ENCODE assay signal across 8 mouse cellular contexts in the genomic region with DNA sequence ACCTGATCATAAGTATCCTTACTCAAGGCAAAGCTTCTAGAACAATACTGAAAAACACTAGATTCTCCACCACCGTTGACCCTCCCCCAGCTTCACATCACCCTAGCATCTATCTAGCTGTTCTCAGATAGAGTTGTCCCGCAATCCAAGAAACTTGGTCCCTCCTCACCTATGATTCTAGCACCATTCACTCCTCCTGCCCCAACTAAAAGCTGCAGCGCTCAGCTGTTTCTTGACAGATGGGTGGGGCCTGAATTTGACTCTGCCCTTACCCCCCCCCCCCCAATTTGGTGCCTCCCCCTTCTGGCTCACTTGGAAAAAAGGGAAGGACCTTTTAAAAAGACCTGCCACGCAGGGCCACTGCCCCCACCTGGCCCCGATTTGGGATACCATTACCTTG. TPM values are rescaled to one million over a fixed set of nuclear protein-coding genes. Genes with fewer than 3 reads are reported as not detected.
DNase-seq lines count a peak whose midpoint lies in the region; ATAC-seq and TF ChIP-seq lines count a peak whose summit lies in the region.

No protein-coding gene starts in this region.

- WGBS in forebrain, embryonic 15.5 days: 65% methylated on average over 5 of the region's 5 CpGs
- WGBS in liver, embryonic 13.5 days (ENCODE audit: insufficient replicate concordance): 32% methylated on average over 5 of the region's 5 CpGs

- peaks cover 9 to 24% of the 10 kb centered on the region in 2 experiments for H3K4me1 ChIP-seq in CH12.LX (ENCODE audit: control insufficient read depth in 1 of 2, insufficient read depth in 2 of 2)
- peaks cover 27% of the 10 kb centered on the region for H3K4me1 ChIP-seq in forebrain, embryonic 15.5 days
- H3K4me1 ChIP-seq in liver, embryonic 13.5 days (replicated peaks): peaks cover 72% of the 10 kb centered on the region

- no peak for TF ChIP-seq RAD21 in CH12.LX (IDR thresholded peaks at IDR 0.05; ENCODE audit: low read depth, low read length)

- H3K27me3 ChIP-seq in CH12.LX (replicated peaks): no peaks in the 10 kb centered on the region
- no peaks in the 10 kb centered on the region for H3K27me3 ChIP-seq in forebrain, embryonic 15.5 days
- H3K27me3 ChIP-seq in liver, embryonic 13.5 days: no peaks in the 10 kb centered on the region

- peak overlapping the region; percentile 72 for H3K4me2 ChIP-seq in CH12.LX (ENCODE audit: insufficient read depth, low read depth, poor library complexity, severe bottlenecking)
- peak overlapping the region; percentile 86 for H3K4me2 ChIP-seq in forebrain, embryonic 15.5 days (replicated peaks)
- peak overlapping the region; percentile 90 for H3K4me2 ChIP-seq in liver, embryonic 13.5 days

- H3K9me3 ChIP-seq in CH12.LX (replicated peaks; ENCODE audit: low read length): no peaks in the 10 kb centered on the region
- no peaks in the 10 kb centered on the region for H3K9me3 ChIP-seq in forebrain, embryonic 15.5 days
- no peaks in the 10 kb centered on the region for H3K9me3 ChIP-seq in liver, embryonic 13.5 days (replicated peaks)

- peaks cover 22% of the 10 kb centered on the region for H3K79me2 ChIP-seq in CH12.LX (replicated peaks; ENCODE audit: control insufficient read depth, extremely low read depth, insufficient read depth, poor library complexity, severe bottlenecking)

- DNase-seq in adrenal gland, adult 2 months: peak; percentile 20
- DNase-seq in adrenal gland, postnatal 10 days: no peak
- DNase-seq in CH12.LX (ENCODE audit: extremely low read depth): no peak
- DNase-seq in liver, embryonic 13.5 days: no peak
- DNase-seq in right cerebral cortex, adult 2 months (ENCODE audit: low spot score in 2 of 2): no peak
- no peak for DNase-seq in adrenal gland, adult 8-10 months
- no peak for DNase-seq in adrenal gland, postnatal 36 days

- ATAC-seq in forebrain, embryonic 15.5 days (replicated peaks): peak; percentile 14
- ATAC-seq in liver, embryonic 13.5 days (ENCODE audit: low read depth): no peak

- in situ Hi-C loops in CH12.LX (cut with MboI; ENCODE audit: low pct_ligation_motif_present, low pct_unique_long_range_greater_than_20kb, low sequenced_read_pairs): no loop called here

- dilution Hi-C loops in CH12.LX (cut with MboI; ENCODE audit: extremely low pct_ligation_motif_present, extremely low pct_unique_long_range_greater_than_20kb, low sequenced_read_pairs): no loop called here

- peak overlapping the region; percentile 42 for H3K9ac ChIP-seq in CH12.LX (ENCODE audit: insufficient read depth, low read depth)
- H3K9ac ChIP-seq in forebrain, embryonic 15.5 days (replicated peaks): no peak overlapping the region
- peak overlapping the region; percentile 94 for H3K9ac ChIP-seq in liver, embryonic 13.5 days

- H3K27ac ChIP-seq in CH12.LX (ENCODE audit: insufficient read depth, low read depth): no peak overlapping the region
- H3K27ac ChIP-seq in forebrain, embryonic 15.5 days (replicated peaks): peak overlapping the region; percentile 78
- peak overlapping the region; percentile 76 for H3K27ac ChIP-seq in liver, embryonic 13.5 days

- no peak for TF ChIP-seq POLR2A in CH12.LX (IDR thresholded peaks at IDR 0.05; ENCODE audit: low read depth, low read length)

- H3K4me3 ChIP-seq in CH12.LX (replicated peaks in 1 of 3; ENCODE audit: low read depth in 2 of 3, low read length in 2 of 3, poor library complexity in 1 of 3): peak overlapping the region; percentile 49 to 86 (median 50)
- H3K4me3 ChIP-seq in forebrain, embryonic 15.5 days: peak overlapping the region; percentile 96
- H3K4me3 ChIP-seq in liver, embryonic 13.5 days (replicated peaks): peak overlapping the region; percentile 97

- TF ChIP-seq CTCF in CH12.LX (conservative IDR thresholded peaks at IDR 0.05 in 1 of 2, IDR thresholded peaks at IDR 0.05 in 1 of 2; ENCODE audit: low read depth in 2 of 2, low read length in 2 of 2): no peak

- H3K36me3 ChIP-seq in CH12.LX (replicated peaks in 1 of 2; ENCODE audit: control insufficient read depth in 1 of 2, insufficient read depth in 1 of 2, low read length in 1 of 2): peaks cover 19 to 33% of the 10 kb centered on the region in 2 experiments
- peaks cover 32% of the 10 kb centered on the region for H3K36me3 ChIP-seq in forebrain, embryonic 15.5 days
- peaks cover 37% of the 10 kb centered on the region for H3K36me3 ChIP-seq in liver, embryonic 13.5 days

- no peak for TF ChIP-seq EP300 in CH12.LX (IDR thresholded peaks at IDR 0.05; ENCODE audit: low read length)

TF ChIP-seq in CH12.LX, 34 proteins besides CTCF, POLR2A, EP300 and RAD21:
- no peak for TF ChIP-seq MAX (IDR thresholded peaks at IDR 0.05; ENCODE audit: low read length)
- no peak for TF ChIP-seq IRF4 (IDR thresholded peaks at IDR 0.05; ENCODE audit: low read depth, low read length)
- TF ChIP-seq MAZ (IDR thresholded peaks at IDR 0.05; ENCODE audit: low read depth, low read length): no peak
- TF ChIP-seq TBP (conservative IDR thresholded peaks at IDR 0.05; ENCODE audit: low read depth, low read length): no peak

RNA-seq across cellular contexts. Expression of gene Akap8l, which starts 14.4 kb away (rescaled TPM):
- total RNA-seq in adrenal gland, adult 2 months (2021): 100 to 1,000 TPM in 1 of 2 experiments, 10 to 100 TPM in 1; 74.1 to 117 TPM
- 398 and 521 TPM in 2 replicates for polyA plus RNA-seq in adrenal gland, adult 2 months (2012; rRNA removed)
- total RNA-seq in adrenal gland, postnatal 10 days (2021): 100 to 1,000 TPM in 1 of 2 experiments, 10 to 100 TPM in 1; 61.0 to 112 TPM
- total RNA-seq in CH12.LX (2012; rRNA removed) (32.0 and 41.4 TPM in 2 replicates), CH12.LX (2014; rRNA removed) (29.6 and 30.1 TPM in 2 replicates)
- polyA plus RNA-seq in CH12.LX (2012; ENCODE audit: insufficient read length, low read depth): 43.4 and 51.2 TPM in 2 replicates
- 138 and 140 TPM in 2 replicates for polyA plus RNA-seq in forebrain, embryonic 15.5 days (2015; fragmentation: Nextera tagmentation; extraction: Ambion mirVana)
- polyA plus RNA-seq in liver, embryonic 13.5 days (2015; fragmentation: Nextera tagmentation; extraction: Ambion mirVana): 35.4 and 36.9 TPM in 2 replicates
- 100 to 1,000 TPM; 105 to 275 (median 189) TPM for total RNA-seq in adrenal gland, adult 8-10 months (2022)
- 100 to 1,000 TPM in 1 of 2 experiments, 10 to 100 TPM in 1; 81.2 to 102 TPM for total RNA-seq in adrenal gland, postnatal 36 days (2021)

RNA-seq across cellular contexts. Expression of gene Wiz, which starts 24.4 kb away (rescaled TPM):
- total RNA-seq in adrenal gland, adult 2 months (2021): 10 to 100 TPM; 45.9 to 48.9 TPM
- 58.3 and 64.0 TPM in 2 replicates for polyA plus RNA-seq in adrenal gland, adult 2 months (2012; rRNA removed)
- total RNA-seq in adrenal gland, postnatal 10 days (2021): 10 to 100 TPM; 38.3 to 44.9 TPM
- 4.4 and 4.5 TPM in 2 replicates for total RNA-seq in CH12.LX (2012; rRNA removed)
- total RNA-seq in CH12.LX (2014; rRNA removed): 1.0 and 1.2 TPM in 2 replicates
- polyA plus RNA-seq in CH12.LX (2012; ENCODE audit: insufficient read length, low read depth): 20.4 and 25.4 TPM in 2 replicates
- polyA plus RNA-seq in forebrain, embryonic 15.5 days (2015; fragmentation: Nextera tagmentation; extraction: Ambion mirVana): 38.8 and 40.3 TPM in 2 replicates
- polyA plus RNA-seq in liver, embryonic 13.5 days (2015; fragmentation: Nextera tagmentation; extraction: Ambion mirVana): 5.8 and 6.8 TPM in 2 replicates
- 10 to 100 TPM; 45.4 to 81.3 (median 58.8) TPM for total RNA-seq in adrenal gland, adult 8-10 months (2022)
- total RNA-seq in adrenal gland, postnatal 36 days (2021): 10 to 100 TPM; 48.5 to 49.9 TPM

RNA-seq across cellular contexts. Expression of gene Rasal3, which starts 38.5 kb away (rescaled TPM):
- 1 to 10 TPM; 1.2 to 1.6 TPM for total RNA-seq in adrenal gland, adult 2 months (2021)
- polyA plus RNA-seq in adrenal gland, adult 2 months (2012; rRNA removed): 3.3 and 4.1 TPM in 2 replicates
- 1 to 10 TPM; 4.5 to 4.9 TPM for total RNA-seq in adrenal gland, postnatal 10 days (2021)
- total RNA-seq in CH12.LX (2012; rRNA removed) (27.5 and 40.5 TPM in 2 replicates), CH12.LX (2014; rRNA removed) (18.1 and 18.6 TPM in 2 replicates)
- polyA plus RNA-seq in CH12.LX (2012; ENCODE audit: insufficient read length, low read depth): 77.6 and 83.2 TPM in 2 replicates
- 0.56 and 0.64 TPM in 2 replicates for polyA plus RNA-seq in forebrain, embryonic 15.5 days (2015; fragmentation: Nextera tagmentation; extraction: Ambion mirVana)
- polyA plus RNA-seq in liver, embryonic 13.5 days (2015; fragmentation: Nextera tagmentation; extraction: Ambion mirVana): 3.5 and 3.6 TPM in 2 replicates
- 1 to 10 TPM; 2.2 to 4.0 (median 2.5) TPM for total RNA-seq in adrenal gland, adult 8-10 months (2022)
- 1 to 10 TPM; 1.2 to 1.8 TPM for total RNA-seq in adrenal gland, postnatal 36 days (2021)

RNA-seq across cellular contexts. Expression of gene Akap8, which starts 43.8 kb away (rescaled TPM):
- 10 to 100 TPM; 58.1 to 88.6 TPM for total RNA-seq in adrenal gland, adult 2 months (2021)
- 79.3 and 90.7 TPM in 2 replicates for polyA plus RNA-seq in adrenal gland, adult 2 months (2012; rRNA removed)
- total RNA-seq in adrenal gland, postnatal 10 days (2021): 10 to 100 TPM; 70.8 to 94.5 TPM
- 62.5 and 85.8 TPM in 2 replicates for total RNA-seq in CH12.LX (2012; rRNA removed)
- 75.2 and 80.2 TPM in 2 replicates for total RNA-seq in CH12.LX (2014; rRNA removed)
- polyA plus RNA-seq in CH12.LX (2012; ENCODE audit: insufficient read length, low read depth): 146 and 174 TPM in 2 replicates
- 107 and 111 TPM in 2 replicates for polyA plus RNA-seq in forebrain, embryonic 15.5 days (2015; fragmentation: Nextera tagmentation; extraction: Ambion mirVana)
- polyA plus RNA-seq in liver, embryonic 13.5 days (2015; fragmentation: Nextera tagmentation; extraction: Ambion mirVana): 40.5 and 47.9 TPM in 2 replicates
- 100 to 1,000 TPM in 2 of 4 experiments, 10 to 100 TPM in 2; 60.5 to 149 (median 103) TPM for total RNA-seq in adrenal gland, adult 8-10 months (2022)
- total RNA-seq in adrenal gland, postnatal 36 days (2021): 10 to 100 TPM; 55.1 to 77.5 TPM

RNA-seq across cellular contexts. Expression of gene Pglyrp2, which starts 59.1 kb away (rescaled TPM):
- under 1 TPM; 0.29 to 0.35 TPM for total RNA-seq in adrenal gland, adult 2 months (2021)
- polyA plus RNA-seq in adrenal gland, adult 2 months (2012; rRNA removed): 0.82 and 0.87 TPM in 2 replicates
- 10 to 100 TPM; 13.5 to 36.1 TPM for total RNA-seq in adrenal gland, postnatal 10 days (2021)
- total RNA-seq in CH12.LX (2012; rRNA removed) (1.2 and 2.0 TPM in 2 replicates), CH12.LX (2014; rRNA removed) (3.5 and 4.1 TPM in 2 replicates)
- 4.1 and 5.8 TPM in 2 replicates for polyA plus RNA-seq in CH12.LX (2012; ENCODE audit: insufficient read length, low read depth)
- polyA plus RNA-seq in forebrain, embryonic 15.5 days (2015; fragmentation: Nextera tagmentation; extraction: Ambion mirVana): not detected in 2 replicates
- 2.3 and 2.6 TPM in 2 replicates for polyA plus RNA-seq in liver, embryonic 13.5 days (2015; fragmentation: Nextera tagmentation; extraction: Ambion mirVana)
- total RNA-seq in adrenal gland, adult 8-10 months (2022): under 1 TPM; 0.11 to 0.62 (median 0.34) TPM
- under 1 TPM in 1 of 2 experiments, not detected in 1; 0.16 TPM for total RNA-seq in adrenal gland, postnatal 36 days (2021)

Comparison
In these comparisons a context has a peak if more than half of its experiments do, and no peak if none do; other contexts are left out.
1. RNA of gene Wiz, which starts 24.4 kb away (total RNA-seq): 45.4 to 81.3 TPM in adrenal gland, adult 8-10 months, 48.5 to 49.9 TPM in adrenal gland, postnatal 36 days, 45.9 to 48.9 TPM in adrenal gland, adult 2 months and 38.3 to 44.9 TPM in adrenal gland, postnatal 10 days; 1.0 to 4.5 TPM in CH12.LX; every median in the first group is over 4 times any median in the second.
2. Peak in every context shown above with its lines, with median percentiles within 50 percentile points of each other: H3K4me2 ChIP-seq and H3K4me3 ChIP-seq.